Mouse (Mus musculus): Measurements from ENCODE around the gene Efl1. TPM values are rescaled to one million over a fixed set of nuclear protein-coding genes. Genes with fewer than 3 reads are reported as not detected.
"Not testable (repeated sequence)": the region's sequence is repeated elsewhere in the genome, so short reads cannot be mapped to it uniquely, and the experiment has no call there.

Gene Efl1
- polyA plus RNA-seq, 1 experiment, result 5.5 TPM

GRCm38 (mm10) chr7:82725741-82726450 lies 77.5 kb downstream of the Efl1 start:
- H3K4me1 ChIP-seq (ENCODE audit: control insufficient read depth, insufficient read depth, low read length), result no peaks in the 10 kb centered on the region; the same call in 1 of the 2 replicates
- TF ChIP-seq POLR2A (IDR thresholded peaks at IDR 0.05; ENCODE audit: borderline replicate concordance, extremely low read depth, low read depth, low read length), result no peak
- TF ChIP-seq CTCF (IDR thresholded peaks at IDR 0.05; ENCODE audit: insufficient read depth, low read length), result no peak
- no peak for DNase-seq
- 73% methylated on average over 14 of the region's 14 CpGs for WGBS
- no peak overlapping the region for H3K4me3 ChIP-seq (replicated peaks; ENCODE audit: extremely low read depth, low read depth, low read length)

GRCm38 (mm10) chr7:82727066-82727465 lies 78.7 kb downstream of the Efl1 start:
- WGBS, result 48% methylated on average over 5 of the region's 5 CpGs
- TF ChIP-seq CTCF (IDR thresholded peaks at IDR 0.05; ENCODE audit: insufficient read depth, low read length), result no peak
- no peak for TF ChIP-seq POLR2A (IDR thresholded peaks at IDR 0.05; ENCODE audit: borderline replicate concordance, extremely low read depth, low read depth, low read length)
- no peak for DNase-seq

GRCm38 (mm10) chr7:82729009-82729408 lies 80.6 kb downstream of the Efl1 start:
- WGBS, result 98% methylated on average over 7 of the region's 8 CpGs
- H3K4me3 ChIP-seq (replicated peaks; ENCODE audit: extremely low read depth, low read depth, low read length); H3K4me1 ChIP-seq (ENCODE audit: control insufficient read depth, insufficient read depth, low read length); DNase-seq: not testable (repeated sequence)

More at GRCm38 (mm10) chr7:82727066-82727465, 78.7 kb downstream of the Efl1 start:
- Histone ChIP-seq H3K4me3 (replicated peaks; ENCODE audit: extremely low read depth, low read depth, low read length) (no peak overlapping the region), H3K4me1 (ENCODE audit: control insufficient read depth, insufficient read depth, low read length) (no peaks in the 10 kb centered on the region; the same call in 1 of the 2 replicates)

GRCm38 (mm10) chr7:82733118-82733517 lies 84.7 kb downstream of the Efl1 start:
- DNase-seq, result no peak

GRCm38 (mm10) chr7:82733995-82734394 lies 85.6 kb downstream of the Efl1 start:
- Histone ChIP-seq H3K4me3 (replicated peaks; ENCODE audit: extremely low read depth, low read depth, low read length) (no peak overlapping the region), H3K4me1 (ENCODE audit: control insufficient read depth, insufficient read depth, low read length) (no peaks in the 10 kb centered on the region)
- DNase-seq, result no peak
- TF ChIP-seq CTCF (IDR thresholded peaks at IDR 0.05; ENCODE audit: insufficient read depth, low read length) (no peak), POLR2A (IDR thresholded peaks at IDR 0.05; ENCODE audit: borderline replicate concordance, extremely low read depth, low read depth, low read length) (no peak)
- WGBS, result 61% methylated on average over 6 of the region's 6 CpGs

More at GRCm38 (mm10) chr7:82733118-82733517, 84.7 kb downstream of the Efl1 start:
- Histone ChIP-seq H3K4me1 (ENCODE audit: control insufficient read depth, insufficient read depth, low read length) (no peaks in the 10 kb centered on the region), H3K4me3 (replicated peaks; ENCODE audit: extremely low read depth, low read depth, low read length) (no peak overlapping the region)
- 76% methylated on average over 5 of the region's 5 CpGs for WGBS
- TF ChIP-seq CTCF (IDR thresholded peaks at IDR 0.05; ENCODE audit: insufficient read depth, low read length) (no peak), POLR2A (IDR thresholded peaks at IDR 0.05; ENCODE audit: borderline replicate concordance, extremely low read depth, low read depth, low read length) (no peak)

GRCm38 (mm10) chr7:82734748-82735600 lies 86.6 kb downstream of the Efl1 start:
- TF ChIP-seq CTCF (IDR thresholded peaks at IDR 0.05; ENCODE audit: insufficient read depth, low read length), result no peak
- TF ChIP-seq POLR2A (IDR thresholded peaks at IDR 0.05; ENCODE audit: borderline replicate concordance, extremely low read depth, low read depth, low read length), result no peak
- 89% methylated on average over 3 of the region's 3 CpGs for WGBS

GRCm38 (mm10) chr7:82743116-82743765 lies 94.8 kb downstream of the Efl1 start:
- H3K4me3 ChIP-seq (replicated peaks; ENCODE audit: extremely low read depth, low read depth, low read length), result no peak overlapping the region
- 81% methylated on average over 11 of the region's 11 CpGs for WGBS
- DNase-seq, result no peak
- no peaks in the 10 kb centered on the region for H3K4me1 ChIP-seq (ENCODE audit: control insufficient read depth, insufficient read depth, low read length)
- no peak for TF ChIP-seq POLR2A (IDR thresholded peaks at IDR 0.05; ENCODE audit: borderline replicate concordance, extremely low read depth, low read depth, low read length)
- TF ChIP-seq CTCF (IDR thresholded peaks at IDR 0.05; ENCODE audit: insufficient read depth, low read length), result no peak

More at GRCm38 (mm10) chr7:82734748-82735600, 86.6 kb downstream of the Efl1 start:
- H3K4me1 ChIP-seq (ENCODE audit: control insufficient read depth, insufficient read depth, low read length), result no peaks in the 10 kb centered on the region
- no peak for DNase-seq
- no peak overlapping the region for H3K4me3 ChIP-seq (replicated peaks; ENCODE audit: extremely low read depth, low read depth, low read length)

GRCm38 (mm10) chr7:82744167-82744715 lies 95.8 kb downstream of the Efl1 start:
- no peaks in the 10 kb centered on the region for H3K4me1 ChIP-seq (ENCODE audit: control insufficient read depth, insufficient read depth, low read length)
- DNase-seq, result no peak
- no peak overlapping the region for H3K4me3 ChIP-seq (replicated peaks; ENCODE audit: extremely low read depth, low read depth, low read length)
- 81% methylated on average over 18 of the region's 18 CpGs for WGBS
- TF ChIP-seq CTCF (IDR thresholded peaks at IDR 0.05; ENCODE audit: insufficient read depth, low read length), result no peak
- TF ChIP-seq POLR2A (IDR thresholded peaks at IDR 0.05; ENCODE audit: borderline replicate concordance, extremely low read depth, low read depth, low read length), result no peak

- no peak for TF ChIP-seq CTCF (IDR thresholded peaks at IDR 0.05; ENCODE audit: insufficient read depth, low read length)
- no peak for TF ChIP-seq POLR2A (IDR thresholded peaks at IDR 0.05; ENCODE audit: borderline replicate concordance, extremely low read depth, low read depth, low read length)
- Histone ChIP-seq H3K4me3 (replicated peaks; ENCODE audit: extremely low read depth, low read depth, low read length) (no peak overlapping the region), H3K4me1 (ENCODE audit: control insufficient read depth, insufficient read depth, low read length) (peaks cover 6% of the 10 kb centered on the region)
- DNase-seq, result no peak
- WGBS, result 44% methylated on average over 2 of the region's 2 CpGs
Measured at GRCm38 (mm10) chr7:82748812-82749211, 100.4 kb downstream of the Efl1 start.
